In the genomic region with DNA sequence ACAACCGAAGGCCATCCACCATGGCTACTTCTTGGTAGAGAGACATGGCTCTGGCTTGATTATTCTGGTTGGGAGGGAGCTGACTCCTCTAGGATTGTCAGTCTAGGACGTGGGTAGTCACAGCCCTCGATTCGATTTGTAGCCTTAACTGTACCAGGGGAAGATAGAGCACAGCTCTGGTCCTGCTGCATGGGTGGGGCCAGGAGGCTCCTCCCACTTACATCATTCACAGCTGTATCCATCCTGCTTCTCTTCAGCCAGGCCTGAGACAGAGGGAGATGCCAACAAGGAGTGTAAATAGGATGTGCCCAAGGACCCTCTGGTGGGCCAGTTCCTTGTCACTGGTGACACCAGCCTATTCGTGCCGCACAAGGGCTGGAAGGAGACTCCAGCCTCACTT, we compare ENCODE assay signal across 28 mouse cellular contexts. TPM values are rescaled to one million over a fixed set of nuclear protein-coding genes. Genes with fewer than 3 reads are reported as not detected.
DNase-seq lines count a peak whose midpoint lies in the region; ATAC-seq lines count a peak whose summit lies in the region.
"Had no signal": no experiment of that assay in that cellular context is flagged by ENCODE, and none has a peak within 500 bp of the region (broad histone marks: within the 10 kb centered on the region; RNA-seq: fewer than 3 reads in every experiment).

No protein-coding gene starts in this region.

- no peak overlapping the region for H3K4me3 ChIP-seq in neural tube, embryonic 11.5 days (ENCODE audit: low read depth, low read length)
- H3K4me3 ChIP-seq in hindbrain, embryonic 11.5 days (ENCODE audit: low read depth, low read length) = no peak overlapping the region
- H3K4me3 ChIP-seq: embryonic facial prominence, embryonic 13.5 days; embryonic facial prominence, embryonic 15.5 days; erythroblast, embryonic 14.5 days; forebrain, embryonic 10.5 days; forebrain, embryonic 12.5 days had no signal

- no peak overlapping the region for H3K4me2 ChIP-seq in neural tube, embryonic 11.5 days (ENCODE audit: low read depth)
- no peak overlapping the region for H3K4me2 ChIP-seq in hindbrain, embryonic 11.5 days (replicated peaks; ENCODE audit: low read depth, low read length)
- H3K4me2 ChIP-seq: embryonic facial prominence, embryonic 13.5 days; embryonic facial prominence, embryonic 15.5 days; forebrain, embryonic 12.5 days had no signal

- WGBS in neural tube, embryonic 11.5 days = 87% methylated on average over 6 of the region's 6 CpGs
- 76% methylated on average over 6 of the region's 6 CpGs for WGBS in hindbrain, embryonic 11.5 days

- no peak overlapping the region for H3K27ac ChIP-seq in neural tube, embryonic 11.5 days (ENCODE audit: low read depth, low read length)
- H3K27ac ChIP-seq in hindbrain, embryonic 11.5 days (ENCODE audit: low read depth, low read length) = no peak overlapping the region
- H3K27ac ChIP-seq: embryonic facial prominence, embryonic 13.5 days; embryonic facial prominence, embryonic 15.5 days; forebrain, embryonic 10.5 days; forebrain, embryonic 12.5 days had no signal

- H3K9ac ChIP-seq in neural tube, embryonic 11.5 days (ENCODE audit: low read length) = no peak overlapping the region
- H3K9ac ChIP-seq in hindbrain, embryonic 11.5 days (ENCODE audit: low read depth, low read length) = no peak overlapping the region
- H3K9ac ChIP-seq: embryonic facial prominence, embryonic 13.5 days; embryonic facial prominence, embryonic 15.5 days; forebrain, embryonic 12.5 days had no signal

- no peaks in the 10 kb centered on the region for H3K9me3 ChIP-seq in neural tube, embryonic 11.5 days (ENCODE audit: control insufficient read depth, low read length)
- H3K9me3 ChIP-seq in hindbrain, embryonic 11.5 days (ENCODE audit: control insufficient read depth, low read length) = no peaks in the 10 kb centered on the region
- H3K9me3 ChIP-seq: embryonic facial prominence, embryonic 13.5 days; embryonic facial prominence, embryonic 15.5 days; forebrain, embryonic 10.5 days; forebrain, embryonic 12.5 days had no signal

- DNase-seq in heart, adult 11 months = peak; percentile 94
- no peak for DNase-seq in heart, adult 18-20 months
- DNase-seq in neural tube, embryonic 11.5 days (ENCODE audit: low spot score) = peak; percentile 10
- DNase-seq in neural tube, embryonic 10.5 days (ENCODE audit: extremely low spot score, low spot score) = no peak
- DNase-seq in 3T3-L1 (ENCODE audit: low read depth, low spot score) (peak; percentile 25), MN1 (ENCODE audit: low spot score) (peak; percentile 42)
- no peak for DNase-seq in hindbrain, embryonic 11.5 days (ENCODE audit: low spot score)
- DNase-seq: adrenal gland, adult 2 months; adrenal gland, postnatal 10 days; adrenal gland, postnatal 25 days; B cell, adult 2 months; cerebellum, adult 11 months; cerebellum, adult 18-20 months; cerebellum, adult 8-10 months; cerebellum, adult 9-11 months; cerebellum, postnatal 14 days; cerebellum, postnatal 36 days; embryo, embryonic 11 days had no signal

- peaks cover 5% of the 10 kb centered on the region for H3K4me1 ChIP-seq in neural tube, embryonic 11.5 days (ENCODE audit: control insufficient read depth, insufficient read depth, low read length)
- H3K4me1 ChIP-seq in hindbrain, embryonic 11.5 days (replicated peaks; ENCODE audit: control insufficient read depth, insufficient read depth, low read length) = no peaks in the 10 kb centered on the region

- H3K27me3 ChIP-seq in neural tube, embryonic 11.5 days (ENCODE audit: control insufficient read depth, insufficient read depth, low read length) = peaks cover 7% of the 10 kb centered on the region; the same call in 1 of the 2 replicates
- peaks cover 7% of the 10 kb centered on the region for H3K27me3 ChIP-seq in hindbrain, embryonic 11.5 days (ENCODE audit: control insufficient read depth, insufficient read depth, low read length)

- no peak for ATAC-seq in neural tube, embryonic 11.5 days (ENCODE audit: insufficient read depth, low FRiP score, low TSS enrichment)
- no peak for ATAC-seq in hindbrain, embryonic 11.5 days (ENCODE audit: low FRiP score)
- ATAC-seq: CD4-positive, CD25-positive, alpha-beta regulatory T cell, adult 4 months; forebrain, embryonic 14.5 days; forebrain, embryonic 16.5 days had no signal

- no peaks in the 10 kb centered on the region for H3K36me3 ChIP-seq in neural tube, embryonic 11.5 days (ENCODE audit: control insufficient read depth, insufficient read depth, low read length)
- no peaks in the 10 kb centered on the region for H3K36me3 ChIP-seq in hindbrain, embryonic 11.5 days (ENCODE audit: control insufficient read depth, insufficient read depth, low read length)
- H3K36me3 ChIP-seq: embryonic facial prominence, embryonic 13.5 days; embryonic facial prominence, embryonic 15.5 days; forebrain, embryonic 10.5 days; forebrain, embryonic 12.5 days; G1E had no signal

RNA-seq across cellular contexts. Expression of a gene that starts 1.8 kb away (rescaled TPM):
- 1 to 10 TPM; 4.3 to 6.2 TPM for total RNA-seq in heart, adult 18-20 months (2021)
- polyA plus RNA-seq in neural tube, embryonic 11.5 days (2014; fragmentation: Nextera tagmentation; extraction: Ambion mirVana) = 17.5 and 19.3 TPM in 2 replicates
- polyA plus RNA-seq in hindbrain, embryonic 11.5 days (2014; fragmentation: Nextera tagmentation; extraction: Ambion mirVana) = 12.1 and 13.9 TPM in 2 replicates
- total RNA-seq: G1E had no signal
- polyA plus RNA-seq: G1E had no signal

RNA-seq across cellular contexts. Expression of a gene that starts 52.3 kb away (rescaled TPM):
- 1 to 10 TPM; 1.4 TPM for total RNA-seq in heart, adult 18-20 months (2021)
- 3.0 and 4.9 TPM in 2 replicates for polyA plus RNA-seq in neural tube, embryonic 11.5 days (2014; fragmentation: Nextera tagmentation; extraction: Ambion mirVana)
- 2.3 and 2.9 TPM in 2 replicates for polyA plus RNA-seq in hindbrain, embryonic 11.5 days (2014; fragmentation: Nextera tagmentation; extraction: Ambion mirVana)
- total RNA-seq: common myeloid progenitor, adult 5-6 weeks; G1E had no signal
- polyA plus RNA-seq: CD4-positive, CD25-positive, alpha-beta regulatory T cell, adult 4 months; erythroblast, embryonic 14.5 days; G1E had no signal

Comparison
In these comparisons a context has a peak if more than half of its experiments do, and no peak if none do; other contexts are left out.
1. DNase-seq: peak in heart, adult 11 months (single experiment), neural tube, embryonic 11.5 days (single experiment), 3T3-L1 (single experiment) and MN1 (single experiment); none in heart, adult 18-20 months (0 of 2), neural tube, embryonic 10.5 days (single experiment) and hindbrain, embryonic 11.5 days (single experiment).